Mouse (Mus musculus) hindbrain, embryonic 12.5 days (tissue): ENCODE measurements around the gene Tnfsf12. TPM values are rescaled to one million over a fixed set of nuclear protein-coding genes. Genes with fewer than 3 reads are reported as not detected.
"Not testable (repeated sequence)": the region's sequence is repeated elsewhere in the genome, so short reads cannot be mapped to it uniquely, and the experiment has no call there.

ENCODE experiments used
- ATAC-seq: fragments of 200-750 bp; cut with Nextera tagmentation; 2 replicates; pipeline ENCODE4 v1.8.0; 2017; ENCODE audit warnings: moderate TSS enrichment; ENCODE audit not compliant: low FRiP score
- H3K27ac ChIP-seq: fragments of 300-500 bp; sonication (generic); 2 replicates; pipeline ENCODE4 v1.5.1; 2016; ENCODE audit warnings: mild to moderate bottlenecking
- H3K27me3 ChIP-seq: fragments of 300-500 bp; sonication (generic); 2 replicates; pipeline ENCODE4 v1.6.1; 2016; ENCODE audit warnings: mild to moderate bottlenecking
- H3K36me3 ChIP-seq: fragments of 300-500 bp; sonication (generic); 2 replicates; pipeline ENCODE4 v1.6.1; 2016; ENCODE audit warnings: mild to moderate bottlenecking
- H3K4me1 ChIP-seq: fragments of 300-500 bp; sonication (generic); 2 replicates; pipeline ENCODE4 v1.6.1; 2016
- H3K4me2 ChIP-seq: fragments of 300-500 bp; sonication (generic); replicated peaks from 2 replicates; pipeline ENCODE4 v1.6.1; 2016; ENCODE audit warnings: mild to moderate bottlenecking
- H3K4me3 ChIP-seq: fragments of 300-500 bp; sonication (generic); 2 replicates; pipeline ENCODE4 v1.5.1; 2016; ENCODE audit warnings: mild to moderate bottlenecking
- H3K9ac ChIP-seq: fragments of 300-500 bp; sonication (generic); 2 replicates; pipeline ENCODE4 v1.6.1; 2016; ENCODE audit warnings: mild to moderate bottlenecking, moderate library complexity
- H3K9me3 ChIP-seq: fragments of 300-500 bp; sonication (generic); replicated peaks from 2 replicates; pipeline ENCODE4 v1.6.1; 2016; ENCODE audit warnings: mild to moderate bottlenecking
- whole genome bisulfite sequencing: fragments of 180-500 bp; shearing (Covaris S2); methylation state at CpG from one replicate; pipeline ENCODE4 v1.1.7; 2016; 5-methylcytosine and 5-hydroxymethylcytosine counted together
- polyA plus RNA-seq: library from polyadenylated mRNA; unstranded; fragments of >200 nt; fragmentation: Nextera tagmentation; extraction: Ambion mirVana; gene quantifications from 2 replicates; pipeline ENCODE4 v1.2.1, GENCODE M21; 2016

Tnfsf12 gene
- polyA plus RNA-seq, 1 experiment from 2014 or later: 3.1 TPM

- H3K4me2 ChIP-seq: no peak overlapping the region
- 74% methylated on average over 20 of the region's 20 CpGs for WGBS
- H3K4me1 ChIP-seq: peaks cover 7% of the 10 kb centered on the region
- H3K4me3 ChIP-seq: no peak overlapping the region
- H3K9me3 ChIP-seq: no peaks in the 10 kb centered on the region
- H3K36me3 ChIP-seq: no peaks in the 10 kb centered on the region
- 0 out of 2 replicates have a peak, but pooled peaks cover 2% of the 10 kb centered on the region for H3K27me3 ChIP-seq
- H3K9ac ChIP-seq: no peak overlapping the region
- H3K27ac ChIP-seq: no peak overlapping the region
- ATAC-seq: no peak
Observed at GRCm38 (mm10) chr11:69712954-69713672, 17.5 kb upstream of the Tnfsf12 start.

- Histone ChIP-seq H3K9me3 (no peaks in the 10 kb centered on the region), H3K27me3 (0 out of 2 replicates have a peak, but pooled peaks cover 2% of the 10 kb centered on the region), H3K9ac (no peak overlapping the region), H3K4me3 (no peak overlapping the region), H3K4me1 (peaks cover 5% of the 10 kb centered on the region), H3K27ac (no peak overlapping the region), H3K4me2 (no peak overlapping the region), H3K36me3 (no peaks in the 10 kb centered on the region)
- 80% methylated on average over 2 of the region's 2 CpGs for WGBS
- ATAC-seq: no peak
Observed at GRCm38 (mm10) chr11:69711082-69711481, 15.4 kb upstream of the Tnfsf12 start.

- Histone ChIP-seq H3K27me3 (0 out of 2 replicates have a peak, but pooled peaks cover 2% of the 10 kb centered on the region), H3K4me2 (no peak overlapping the region), H3K36me3 (no peaks in the 10 kb centered on the region), H3K4me1 (no peaks in the 10 kb centered on the region), H3K27ac (no peak overlapping the region), H3K4me3 (no peak overlapping the region), H3K9ac (no peak overlapping the region), H3K9me3 (no peaks in the 10 kb centered on the region)
- ATAC-seq: no peak
- 69% methylated on average over 3 of the region's 3 CpGs for WGBS
Observed at GRCm38 (mm10) chr11:69710470-69710869, 14.8 kb upstream of the Tnfsf12 start.

- H3K27me3 ChIP-seq: 0 out of 2 replicates have a peak, but pooled peaks cover 2% of the 10 kb centered on the region
- WGBS: 47% methylated on average over 11 of the region's 11 CpGs
- ATAC-seq: no peak
- no peak overlapping the region for H3K9ac ChIP-seq
- no peak overlapping the region for H3K27ac ChIP-seq
- no peak overlapping the region for H3K4me3 ChIP-seq
- no peaks in the 10 kb centered on the region for H3K9me3 ChIP-seq
- H3K4me1 ChIP-seq: no peaks in the 10 kb centered on the region
- H3K4me2 ChIP-seq: no peak overlapping the region
- H3K36me3 ChIP-seq: no peaks in the 10 kb centered on the region
Observed at GRCm38 (mm10) chr11:69709554-69710446, 14.2 kb upstream of the Tnfsf12 start.

GRCm38 (mm10) chr11:69708614-69709265 is 13.1 kb upstream of the Tnfsf12 start:
- no peak overlapping the region for H3K9ac ChIP-seq
- H3K9me3 ChIP-seq: no peaks in the 10 kb centered on the region
- no peak overlapping the region for H3K27ac ChIP-seq
- 77% methylated on average over 3 of the region's 3 CpGs for WGBS
- no peak for ATAC-seq
- no peaks in the 10 kb centered on the region for H3K4me1 ChIP-seq
- no peaks in the 10 kb centered on the region for H3K36me3 ChIP-seq
- no peak overlapping the region for H3K4me2 ChIP-seq
- H3K27me3 ChIP-seq: 0 out of 2 replicates have a peak, but pooled peaks cover 2% of the 10 kb centered on the region
- H3K4me3 ChIP-seq: no peak overlapping the region

- Histone ChIP-seq H3K36me3 (no peaks in the 10 kb centered on the region), H3K27ac (no peak overlapping the region), H3K9ac (no peak overlapping the region), H3K4me3 (no peak overlapping the region), H3K4me1 (no peaks in the 10 kb centered on the region), H3K9me3 (no peaks in the 10 kb centered on the region), H3K4me2 (no peak overlapping the region), H3K27me3 (no peaks in the 10 kb centered on the region)
- WGBS: 81% methylated on average over 4 of the region's 4 CpGs
- no peak for ATAC-seq
Observed at GRCm38 (mm10) chr11:69707873-69708381, 12.3 kb upstream of the Tnfsf12 start.

GRCm38 (mm10) chr11:69707480-69707847 is 11.8 kb upstream of the Tnfsf12 start:
- H3K36me3 ChIP-seq: no peaks in the 10 kb centered on the region
- ATAC-seq: no peak
- H3K9ac ChIP-seq: no peak overlapping the region
- no peaks in the 10 kb centered on the region for H3K4me1 ChIP-seq
- no peak overlapping the region for H3K4me2 ChIP-seq
- H3K27me3 ChIP-seq: no peaks in the 10 kb centered on the region
- 84% methylated on average over 4 of the region's 4 CpGs for WGBS
- H3K27ac ChIP-seq: no peak overlapping the region
- H3K4me3 ChIP-seq: no peak overlapping the region
- H3K9me3 ChIP-seq: no peaks in the 10 kb centered on the region

GRCm38 (mm10) chr11:69706775-69707479 is 11.3 kb upstream of the Tnfsf12 start:
- Histone ChIP-seq H3K27me3 (no peaks in the 10 kb centered on the region), H3K36me3 (no peaks in the 10 kb centered on the region), H3K4me1 (no peaks in the 10 kb centered on the region), H3K4me2 (no peak overlapping the region), H3K4me3 (no peak overlapping the region), H3K9me3 (no peaks in the 10 kb centered on the region), H3K9ac (no peak overlapping the region), H3K27ac (no peak overlapping the region)
- no peak for ATAC-seq
- 49% methylated on average over 6 of the region's 6 CpGs for WGBS

- WGBS: 45% methylated on average over 2 of the region's 2 CpGs
- H3K4me2 ChIP-seq: no peak overlapping the region
- H3K36me3 ChIP-seq: no peaks in the 10 kb centered on the region
- H3K27me3 ChIP-seq: no peaks in the 10 kb centered on the region
- no peaks in the 10 kb centered on the region for H3K4me1 ChIP-seq
- H3K27ac ChIP-seq: no peak overlapping the region
- ATAC-seq: no peak
- no peak overlapping the region for H3K9ac ChIP-seq
- H3K4me3 ChIP-seq: no peak overlapping the region
- no peaks in the 10 kb centered on the region for H3K9me3 ChIP-seq
Observed at GRCm38 (mm10) chr11:69704613-69705010, 9.0 kb upstream of the Tnfsf12 start.

- no peak for ATAC-seq
- Histone ChIP-seq H3K4me1 (no peaks in the 10 kb centered on the region), H3K9me3 (no peaks in the 10 kb centered on the region), H3K27me3 (no peaks in the 10 kb centered on the region), H3K36me3 (no peaks in the 10 kb centered on the region), H3K4me3 (no peak overlapping the region), H3K9ac (no peak overlapping the region), H3K27ac (no peak overlapping the region), H3K4me2 (no peak overlapping the region)
- 70% methylated on average over 8 of the region's 8 CpGs for WGBS
Observed at GRCm38 (mm10) chr11:69703814-69704612, 8.4 kb upstream of the Tnfsf12 start.

- not testable (repeated sequence) for H3K4me3 ChIP-seq, H3K4me1 ChIP-seq, ATAC-seq, H3K36me3 ChIP-seq, H3K9me3 ChIP-seq, H3K4me2 ChIP-seq, H3K27ac ChIP-seq, H3K27me3 ChIP-seq, H3K9ac ChIP-seq
- WGBS: 57% methylated on average over 3 of the region's 3 CpGs
Observed at GRCm38 (mm10) chr11:69703381-69703780, 7.7 kb upstream of the Tnfsf12 start.
